Comparison of ENCODE assay signal across 23 mouse cellular contexts in the genomic region with DNA sequence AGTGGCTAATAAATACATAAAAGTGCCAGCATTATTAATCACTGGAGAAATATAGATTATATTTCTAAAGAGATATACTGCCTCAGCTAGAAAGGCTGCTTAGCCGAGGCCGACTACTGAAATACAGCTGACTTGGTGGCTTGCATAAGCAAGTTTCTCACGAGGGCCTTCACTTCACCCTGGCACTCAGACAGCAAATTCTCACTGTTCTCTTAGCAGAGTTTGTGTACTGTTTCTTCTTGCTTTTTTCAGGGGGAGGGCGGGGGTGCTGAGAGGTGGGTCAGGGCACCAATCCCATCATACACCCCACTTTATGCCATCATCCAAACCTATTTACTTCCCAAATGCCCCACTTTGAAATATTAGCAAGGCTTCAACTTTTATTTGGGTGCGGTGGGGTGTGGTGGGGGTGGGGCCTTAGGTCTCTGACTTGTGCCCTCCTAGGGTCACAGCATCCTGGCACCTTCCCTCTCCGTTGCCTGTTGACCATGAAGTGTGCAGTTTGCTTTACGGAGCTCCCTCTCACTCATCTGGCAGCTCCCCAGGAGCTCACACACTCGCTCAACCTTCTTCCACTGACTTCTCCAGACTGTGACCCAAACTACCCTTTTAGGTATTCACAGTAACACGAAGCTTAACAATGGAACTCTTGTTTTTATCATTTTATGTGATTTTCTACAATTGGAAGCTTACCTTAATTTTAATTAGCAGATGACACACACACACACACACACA.
"Had no signal": no experiment of that assay in that cellular context is flagged by ENCODE, and none has a peak within 500 bp of the region (broad histone marks: within the 10 kb centered on the region; RNA-seq: fewer than 3 reads in every experiment).

No protein-coding gene starts in this region.

- H3K4me1 ChIP-seq: midbrain, embryonic 15.5 days; neural tube, embryonic 12.5 days had no signal

- H3K4me3 ChIP-seq: layer of hippocampus, adult 2 months; limb, embryonic 10.5 days; limb, embryonic 13.5 days; liver, embryonic 13.5 days; midbrain, embryonic 12.5 days; midbrain, embryonic 15.5 days; neural tube, embryonic 12.5 days; neural tube, embryonic 15.5 days had no signal

- DNase-seq: kidney, adult 11 months; kidney, adult 9 months; kidney, postnatal 25 days; layer of hippocampus, adult 9-11 months; liver, embryonic 13.5 days; lung, embryonic 14.5 days; right cerebral cortex, adult 18-20 months; right cerebral cortex, postnatal 14 days; right cerebral cortex, postnatal 4 days; thymus, adult 2 months; thymus, postnatal 14 days; thymus, postnatal 4 days had no signal

- H3K9me3 ChIP-seq: limb, embryonic 10.5 days; limb, embryonic 13.5 days; liver, embryonic 13.5 days; midbrain, embryonic 12.5 days; midbrain, embryonic 15.5 days; neural tube, embryonic 12.5 days; neural tube, embryonic 15.5 days had no signal

- H3K27me3 ChIP-seq: limb, embryonic 13.5 days; liver, embryonic 13.5 days; midbrain, embryonic 12.5 days; midbrain, embryonic 15.5 days; neural tube, embryonic 12.5 days; neural tube, embryonic 15.5 days had no signal

- H3K36me3 ChIP-seq: liver, embryonic 13.5 days; midbrain, embryonic 15.5 days; neural tube, embryonic 12.5 days had no signal

- H3K27ac ChIP-seq: kidney, postnatal 0 days; limb, embryonic 10.5 days; limb, embryonic 13.5 days; liver, embryonic 13.5 days; macrophage; midbrain, embryonic 12.5 days; midbrain, embryonic 15.5 days; neural tube, embryonic 12.5 days; neural tube, embryonic 15.5 days; stomach, postnatal 0 days had no signal

- ATAC-seq: lung, postnatal 0 days; midbrain, embryonic 15.5 days had no signal

- H3K4me2 ChIP-seq: lung, embryonic 14.5 days; midbrain, embryonic 12.5 days; midbrain, embryonic 15.5 days; neural tube, embryonic 12.5 days; neural tube, embryonic 15.5 days had no signal

- H3K9ac ChIP-seq: limb, embryonic 13.5 days; liver, embryonic 13.5 days; lung, embryonic 14.5 days; midbrain, embryonic 12.5 days; midbrain, embryonic 15.5 days; neural tube, embryonic 12.5 days; neural tube, embryonic 15.5 days had no signal
